16 mouse cellular contexts compared by ENCODE assay signal in the genomic region with DNA sequence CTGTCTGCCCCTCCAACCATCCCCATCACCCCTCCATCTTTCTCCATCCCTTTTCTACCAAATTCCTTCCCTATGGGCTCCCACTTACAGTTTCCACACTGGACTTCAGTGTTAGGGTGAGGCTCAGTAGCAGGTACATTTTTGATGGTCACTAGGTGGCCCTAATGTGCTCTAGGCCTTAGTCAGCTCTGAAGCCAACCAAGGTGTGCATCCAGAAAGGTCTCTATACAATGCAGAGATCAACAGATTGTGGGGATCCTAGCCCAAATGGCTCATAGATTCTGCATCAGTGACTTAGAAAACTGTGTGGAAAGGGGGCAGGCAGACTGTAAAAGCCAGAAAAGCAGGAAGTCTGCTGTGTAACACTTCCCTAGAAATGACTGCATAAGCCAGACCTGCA.
"Had no signal": no experiment of that assay in that cellular context is flagged by ENCODE, and none has a peak within 500 bp of the region (broad histone marks: within the 10 kb centered on the region; RNA-seq: fewer than 3 reads in every experiment).

No protein-coding gene starts in this region.

- ATAC-seq: intestine, postnatal 0 days; lung, postnatal 0 days had no signal

- H3K4me1 ChIP-seq: liver, embryonic 13.5 days had no signal

- H3K27me3 ChIP-seq: liver, embryonic 13.5 days; neural tube, embryonic 13.5 days had no signal

- DNase-seq: kidney, adult 2 months; kidney, postnatal 10 days; kidney, postnatal 4 days; layer of hippocampus, postnatal 36 days; liver, embryonic 13.5 days; lung, embryonic 14.5 days; lung, postnatal 36 days; midbrain, embryonic 14.5 days; thymus, adult 2 months; thymus, postnatal 14 days; thymus, postnatal 4 days had no signal

- H3K27ac ChIP-seq: left cerebral cortex, adult 2 months; liver, embryonic 13.5 days had no signal

- H3K4me3 ChIP-seq: left cerebral cortex, adult 2 months; liver, embryonic 13.5 days; myocyte; neural tube, embryonic 13.5 days had no signal
